Comparison of ENCODE assay signal across 10 mouse cellular contexts in genomic region chr14:25452633-25453025, GRCm38 (mm10). TPM values are rescaled to one million over a fixed set of nuclear protein-coding genes. Genes with fewer than 3 reads are reported as not detected.
DNase-seq lines count a peak whose midpoint lies in the region; ATAC-seq and TF ChIP-seq lines count a peak whose summit lies in the region.
"Had no signal": no experiment of that assay in that cellular context is flagged by ENCODE, and none has a peak within 500 bp of the region (broad histone marks: within the 10 kb centered on the region; RNA-seq: fewer than 3 reads in every experiment).

No protein-coding gene starts in this region.

- peak overlapping the region; percentile 79; the same call in 1 of the 2 replicates for H3K27ac ChIP-seq in lung, embryonic 15.5 days
- peak overlapping the region; percentile 84; the same call in 1 of the 2 replicates for H3K27ac ChIP-seq in kidney, embryonic 14.5 days (ENCODE audit: low read depth, low read length)
- H3K27ac ChIP-seq in small intestine, adult 2 months (ENCODE audit: insufficient read depth, low read depth, low read length) = peak overlapping the region; percentile 99
- no peak overlapping the region for H3K27ac ChIP-seq in gastrocnemius, adult 2 months
- no peak overlapping the region for H3K27ac ChIP-seq in midbrain, postnatal 0 days (ENCODE audit: low read depth, low read length)
- H3K27ac ChIP-seq: macrophage had no signal

- no peak for ATAC-seq in lung, embryonic 15.5 days (ENCODE audit: borderline replicate concordance, extremely low read depth, low FRiP score, low TSS enrichment)
- no peak for ATAC-seq in kidney, embryonic 14.5 days (ENCODE audit: low FRiP score, low TSS enrichment)
- ATAC-seq in midbrain, postnatal 0 days (ENCODE audit: low FRiP score) = no peak

- intact Hi-C loops in gastrocnemius, adult 2 months (cut with DNase I) = loop anchor here (10.0 kb wide), 1 partner anchor 958 kb away; no protein-coding TSS in a partner anchor

- peaks cover 55% of the 10 kb centered on the region for H3K4me1 ChIP-seq in lung, embryonic 15.5 days
- peaks cover 53% of the 10 kb centered on the region for H3K4me1 ChIP-seq in kidney, embryonic 14.5 days (ENCODE audit: control insufficient read depth, insufficient read depth, low read length)
- peaks cover 48% of the 10 kb centered on the region for H3K4me1 ChIP-seq in small intestine, adult 2 months (ENCODE audit: control insufficient read depth, insufficient read depth, insufficient read length, low read length)
- peaks cover 3% of the 10 kb centered on the region; the same call in 1 of the 2 replicates for H3K4me1 ChIP-seq in midbrain, postnatal 0 days (ENCODE audit: insufficient read depth, low read length)

- H3K9me3 ChIP-seq in lung, embryonic 15.5 days = no peaks in the 10 kb centered on the region
- H3K9me3 ChIP-seq in kidney, embryonic 14.5 days (ENCODE audit: control insufficient read depth, low read length) = no peaks in the 10 kb centered on the region
- H3K9me3 ChIP-seq in midbrain, postnatal 0 days (ENCODE audit: low read length) = no peaks in the 10 kb centered on the region

- no peak overlapping the region for H3K9ac ChIP-seq in lung, embryonic 15.5 days
- H3K9ac ChIP-seq in kidney, embryonic 14.5 days (ENCODE audit: low read depth, low read length) = no peak overlapping the region
- H3K9ac ChIP-seq in midbrain, postnatal 0 days (replicated peaks; ENCODE audit: low read length, poor library complexity, severe bottlenecking) = no peak overlapping the region

- H3K4me3 ChIP-seq in lung, embryonic 15.5 days = no peak overlapping the region
- no peak overlapping the region for H3K4me3 ChIP-seq in kidney, embryonic 14.5 days (ENCODE audit: low read length)
- no peak overlapping the region for H3K4me3 ChIP-seq in small intestine, adult 2 months (ENCODE audit: low read depth, low read length)
- no peak overlapping the region for H3K4me3 ChIP-seq in gastrocnemius, adult 2 months
- H3K4me3 ChIP-seq in midbrain, postnatal 0 days (ENCODE audit: low read depth, low read length) = no peak overlapping the region
- H3K4me3 ChIP-seq: myocyte had no signal

- no peaks in the 10 kb centered on the region for H3K27me3 ChIP-seq in lung, embryonic 15.5 days
- H3K27me3 ChIP-seq in kidney, embryonic 14.5 days (ENCODE audit: control insufficient read depth, insufficient read depth, low read length) = no peaks in the 10 kb centered on the region
- no peaks in the 10 kb centered on the region for H3K27me3 ChIP-seq in small intestine, adult 2 months (ENCODE audit: control insufficient read depth, insufficient read depth, low read length)
- no peaks in the 10 kb centered on the region for H3K27me3 ChIP-seq in midbrain, postnatal 0 days (ENCODE audit: insufficient read depth, low read length)

- DNase-seq in adrenal gland, adult 2 months = peak; percentile 1
- no peak for DNase-seq in adrenal gland, postnatal 4 days (ENCODE audit: low spot score in 2 of 2)
- no peak for DNase-seq in lung, postnatal 14 days
- no peak for DNase-seq in gastrocnemius, adult 2 months
- DNase-seq in midbrain, postnatal 0 days (ENCODE audit: low spot score) = no peak

- 23% methylated on average over 2 of the region's 2 CpGs for WGBS in lung, embryonic 15.5 days
- WGBS in kidney, embryonic 14.5 days = 16% methylated on average over 2 of the region's 2 CpGs
- 33% methylated on average over 2 of the region's 2 CpGs for WGBS in small intestine, adult 2 months
- 78% methylated on average over 2 of the region's 2 CpGs for WGBS in midbrain, postnatal 0 days

- TF ChIP-seq POLR2A in small intestine, adult 2 months (IDR thresholded peaks at IDR 0.05; ENCODE audit: low read depth, low read length) = no peak

- TF ChIP-seq CTCF in small intestine, adult 2 months (IDR thresholded peaks at IDR 0.05; ENCODE audit: extremely low read depth, insufficient read length, insufficient replicate concordance, low read depth, low read length) = no peak
- TF ChIP-seq CTCF in gastrocnemius, adult 2 months (IDR thresholded peaks at IDR 0.05) = no peak
- no peak for TF ChIP-seq CTCF in midbrain, postnatal 0 days (IDR thresholded peaks at IDR 0.05)

- H3K36me3 ChIP-seq in lung, embryonic 15.5 days = no peaks in the 10 kb centered on the region
- no peaks in the 10 kb centered on the region for H3K36me3 ChIP-seq in kidney, embryonic 14.5 days (ENCODE audit: control insufficient read depth, insufficient read depth, low read length)
- H3K36me3 ChIP-seq in small intestine, adult 2 months (ENCODE audit: control insufficient read depth, insufficient read depth, low read length) = no peaks in the 10 kb centered on the region
- H3K36me3 ChIP-seq in midbrain, postnatal 0 days (ENCODE audit: insufficient read depth, low read length) = no peaks in the 10 kb centered on the region

- H3K4me2 ChIP-seq in lung, embryonic 15.5 days = no peak overlapping the region
- H3K4me2 ChIP-seq in kidney, embryonic 14.5 days (replicated peaks; ENCODE audit: low read depth, low read length) = no peak overlapping the region
- H3K4me2 ChIP-seq in midbrain, postnatal 0 days (ENCODE audit: low read depth, low read length, poor library complexity, severe bottlenecking) = no peak overlapping the region

RNA-seq across cellular contexts. Expression of gene Zmiz1, which starts 6.4 kb away (rescaled TPM):
- 100 to 1,000 TPM in 1 of 2 experiments, 10 to 100 TPM in 1; 90.8 to 142 TPM for total RNA-seq in adrenal gland, adult 2 months (2021)
- 72.7 and 95.8 TPM in 2 replicates for polyA plus RNA-seq in adrenal gland, adult 2 months (2012; rRNA removed)
- 100 to 1,000 TPM; 105 to 122 TPM for total RNA-seq in adrenal gland, postnatal 4 days (2021)
- polyA plus RNA-seq in lung, embryonic 15.5 days (2015; fragmentation: Nextera tagmentation; extraction: Ambion mirVana) = 19.8 and 23.8 TPM in 2 replicates
- 43.3 and 57.3 TPM in 2 replicates for polyA plus RNA-seq in kidney, embryonic 14.5 days (2014; fragmentation: Nextera tagmentation; extraction: Ambion mirVana)
- 35.0 and 91.5 TPM in 2 replicates for polyA plus RNA-seq in small intestine, adult 2 months (2012; rRNA removed)
- total RNA-seq in gastrocnemius, adult 2 months (2021) = 10 to 100 TPM; 27.4 to 34.5 TPM
- 130 and 134 TPM in 2 replicates for total RNA-seq in midbrain, postnatal 0 days (2014; rRNA removed)
- 44.0 and 51.7 TPM in 2 replicates for polyA plus RNA-seq in midbrain, postnatal 0 days (2015; fragmentation: Nextera tagmentation; extraction: Ambion mirVana)

Comparison
In these comparisons a context has a peak if more than half of its experiments do, and no peak if none do; other contexts are left out.
1. H3K27ac ChIP-seq: peak in lung, embryonic 15.5 days (single experiment), kidney, embryonic 14.5 days (single experiment) and small intestine, adult 2 months (single experiment); none in gastrocnemius, adult 2 months (single experiment) and midbrain, postnatal 0 days (single experiment).